Mouse (Mus musculus): ENCODE results near the gene Zfp523. TPM values are rescaled to one million over a fixed set of nuclear protein-coding genes. Genes with fewer than 3 reads are reported as not detected.
A peak's percentile ranks its signal among the peaks of the same experiment; 100 is the strongest.

Zfp523 gene
- 1 to 10 TPM; 4.2 to 5.1 TPM for polyA plus RNA-seq (2017; shearing (Covaris generic))

DNA sequence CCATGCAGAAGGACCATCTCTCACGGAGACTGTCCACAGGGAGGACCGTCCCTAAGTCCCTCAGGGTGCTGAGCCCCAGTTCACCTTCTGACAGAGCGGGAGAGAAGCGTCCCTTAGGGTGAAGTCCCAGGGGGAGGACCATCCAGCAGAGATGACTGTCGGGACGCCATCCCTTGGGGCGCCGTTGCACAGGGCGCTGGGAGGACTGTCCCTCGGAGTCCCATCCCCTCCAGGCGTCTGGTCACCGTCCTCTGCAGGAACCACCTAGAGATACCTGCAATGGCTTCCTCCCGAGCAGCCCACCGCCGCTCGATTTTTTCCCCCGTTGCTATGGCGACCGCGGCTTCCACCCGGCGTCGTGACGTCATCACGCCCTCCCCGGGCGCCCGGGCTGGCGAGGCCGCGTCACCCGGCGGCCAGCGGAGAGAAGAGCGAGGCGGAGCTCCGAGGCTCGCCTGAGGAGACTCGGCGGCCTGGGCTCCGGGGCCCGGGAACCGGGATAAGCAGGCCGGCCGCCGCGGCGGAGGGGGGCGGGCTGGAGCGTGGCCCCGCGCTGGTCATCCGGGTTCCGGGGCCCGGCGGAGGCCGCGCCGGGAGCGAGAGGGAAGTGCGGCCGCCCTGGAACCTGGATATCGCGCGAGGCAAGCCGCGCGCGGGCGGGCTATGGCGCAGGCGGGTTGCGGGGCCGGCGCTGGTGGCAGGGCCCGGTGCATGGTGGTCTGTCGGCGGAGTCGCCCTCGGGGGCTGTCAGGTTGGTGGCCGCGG is at the start of gene Zfp523:
TSS of gene Zfp523 (plus strand) at position 355 of the 765 bp plus-strand sequence.
- peak; percentile 85 for ATAC-seq

DNA sequence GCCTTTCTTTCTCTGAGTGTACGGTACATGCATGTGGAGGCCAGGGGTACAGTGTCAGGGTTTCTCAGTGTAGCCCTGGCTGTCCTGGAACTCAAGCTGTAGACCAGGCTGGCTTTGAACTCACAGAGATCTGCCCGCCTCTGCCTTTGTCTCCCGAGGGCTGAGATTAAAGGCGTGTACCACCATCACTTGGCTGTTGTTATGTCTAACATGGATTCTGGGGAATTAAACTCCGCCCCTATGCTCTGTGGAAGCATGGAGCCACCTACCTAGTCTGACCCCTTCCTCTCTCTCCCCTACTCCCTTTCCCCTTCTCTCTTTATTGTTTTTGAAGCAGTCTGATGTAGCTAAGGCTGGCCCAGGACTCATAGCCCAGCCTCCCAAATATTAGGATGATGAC is 47.1 kb upstream of the Zfp523 start:
- no peak for ATAC-seq

DNA sequence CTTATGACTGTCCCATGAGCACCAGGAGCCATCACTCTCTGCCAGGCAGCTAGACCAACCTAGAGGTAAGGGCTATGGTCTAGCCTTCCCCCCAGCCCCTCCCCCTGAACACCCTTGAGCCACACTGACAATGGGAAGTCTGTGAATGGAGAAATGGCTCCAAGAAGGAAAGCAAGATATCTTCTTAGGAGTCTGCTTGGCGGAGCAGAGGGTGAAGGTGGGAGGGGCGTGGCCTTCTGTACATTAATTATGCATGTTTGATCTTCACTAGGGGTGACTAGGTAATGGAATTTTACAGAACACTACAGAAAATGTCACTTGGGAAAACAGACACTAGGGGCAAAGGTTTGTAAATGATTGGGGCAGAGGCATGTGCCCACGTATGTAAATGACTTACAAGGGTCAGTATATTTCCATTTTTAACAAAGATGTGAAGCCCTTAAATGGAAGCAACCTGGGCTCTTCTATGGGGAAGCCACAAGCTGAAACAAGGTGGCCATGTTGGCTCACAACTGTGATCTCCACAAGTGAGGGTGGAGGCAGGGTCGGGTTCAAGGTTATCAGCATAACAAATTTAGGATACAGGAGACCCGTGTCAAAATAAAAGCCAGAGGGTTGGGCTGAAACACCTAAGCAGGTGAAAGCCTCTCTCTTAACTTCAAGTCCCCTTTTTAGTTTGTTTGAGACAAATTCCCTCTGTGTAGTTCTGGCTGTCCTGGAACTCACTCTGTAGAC is 46.4 kb upstream of the Zfp523 start:
- ATAC-seq, result no peak

DNA sequence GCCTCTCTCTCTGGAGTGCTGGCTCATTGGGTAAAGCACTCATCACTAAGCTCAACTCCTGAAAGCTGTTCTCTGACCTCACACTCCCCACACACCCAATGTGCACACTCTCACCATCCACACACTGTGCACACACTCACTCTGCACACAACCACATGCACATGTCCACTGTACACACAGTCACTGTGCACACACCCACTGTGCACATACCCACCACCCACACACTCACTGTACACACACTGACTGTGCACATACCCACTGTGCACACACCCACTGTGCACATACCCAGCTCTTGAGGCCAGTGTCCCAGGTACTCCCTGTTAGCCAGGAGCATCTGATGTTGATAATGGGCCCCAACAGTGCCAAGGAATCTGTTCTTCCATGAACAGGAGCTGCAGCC is 45.8 kb upstream of the Zfp523 start:
- no peak for ATAC-seq

DNA sequence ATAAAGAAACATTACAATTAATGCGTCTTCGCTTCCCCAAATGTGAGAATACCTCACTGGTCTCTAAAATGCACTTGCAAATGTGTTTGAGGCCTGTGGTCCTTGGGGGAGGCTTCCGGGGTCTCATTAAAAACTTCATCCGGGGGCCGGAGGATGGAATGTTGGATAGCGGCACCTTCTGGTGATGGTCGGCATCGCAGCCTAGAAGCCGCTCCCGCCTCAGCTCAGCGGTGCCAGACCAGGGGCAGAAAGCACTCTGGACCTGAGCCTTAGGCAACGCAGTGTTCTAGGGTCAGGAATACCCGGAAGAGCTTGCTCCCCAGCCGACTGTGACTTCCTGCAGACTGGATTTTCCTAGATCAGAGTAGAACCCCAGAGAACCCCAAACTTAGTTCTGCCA is 43.7 kb upstream of the Zfp523 start:
- no peak for ATAC-seq

DNA sequence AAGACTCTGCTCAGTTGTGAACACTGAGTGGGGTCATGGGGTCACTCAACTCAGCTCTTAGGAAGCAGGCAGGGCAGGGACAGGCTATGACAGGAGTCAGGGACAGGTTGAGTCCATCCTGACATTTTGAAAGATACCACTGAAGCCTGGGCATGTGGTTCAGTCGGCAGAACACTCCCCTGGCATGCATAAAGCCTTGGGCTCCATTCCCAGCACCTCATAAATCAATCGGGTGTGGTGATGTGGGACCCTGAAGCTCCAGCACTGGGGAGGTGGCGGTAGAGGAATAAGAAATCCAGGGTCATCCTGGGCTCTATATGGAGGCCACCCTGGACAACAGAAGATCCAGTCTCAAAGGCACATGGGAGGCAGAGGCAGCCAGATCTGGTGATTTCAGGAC is 41.4 kb upstream of the Zfp523 start:
- ATAC-seq, result no peak

DNA sequence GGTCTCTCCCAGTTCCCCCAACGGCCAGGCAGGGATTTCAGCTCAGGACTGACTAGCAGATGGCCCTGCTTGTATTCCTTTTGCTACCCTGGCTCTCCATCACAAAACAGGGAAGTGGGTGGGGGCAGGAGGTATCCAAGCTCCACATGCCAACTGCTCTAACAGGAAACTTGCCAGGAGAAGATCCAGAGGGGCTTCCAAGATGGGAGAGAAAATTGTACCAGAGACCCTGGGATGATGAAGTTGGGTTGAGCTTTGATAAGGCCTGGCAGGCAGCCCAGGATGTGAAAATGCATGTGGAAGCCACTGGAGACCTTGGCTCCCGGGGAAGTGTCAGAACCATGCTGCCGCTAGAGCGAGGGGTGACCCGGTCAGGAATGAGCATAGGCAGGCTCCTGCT is 40.7 kb upstream of the Zfp523 start:
- no peak for ATAC-seq

DNA sequence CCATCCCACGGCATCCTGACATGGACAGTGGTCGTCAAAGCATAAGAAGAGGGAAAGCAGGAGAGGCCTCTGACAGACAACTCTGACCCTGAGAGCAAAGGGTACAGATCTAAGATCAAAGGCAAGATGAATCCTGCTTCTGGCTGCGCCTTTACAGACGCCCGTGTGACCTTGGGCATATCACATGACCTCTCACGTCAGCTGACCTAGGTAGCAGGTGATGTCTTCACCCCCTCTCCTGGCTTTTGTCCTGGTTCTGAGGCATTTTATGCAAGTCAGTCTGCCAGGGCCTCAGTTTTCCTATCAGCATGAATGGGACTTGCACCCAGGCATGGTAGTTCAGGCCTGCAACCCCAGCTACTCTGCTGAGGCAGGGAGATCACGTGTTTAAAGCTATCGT is 38.9 kb upstream of the Zfp523 start:
- ATAC-seq, result no peak

DNA sequence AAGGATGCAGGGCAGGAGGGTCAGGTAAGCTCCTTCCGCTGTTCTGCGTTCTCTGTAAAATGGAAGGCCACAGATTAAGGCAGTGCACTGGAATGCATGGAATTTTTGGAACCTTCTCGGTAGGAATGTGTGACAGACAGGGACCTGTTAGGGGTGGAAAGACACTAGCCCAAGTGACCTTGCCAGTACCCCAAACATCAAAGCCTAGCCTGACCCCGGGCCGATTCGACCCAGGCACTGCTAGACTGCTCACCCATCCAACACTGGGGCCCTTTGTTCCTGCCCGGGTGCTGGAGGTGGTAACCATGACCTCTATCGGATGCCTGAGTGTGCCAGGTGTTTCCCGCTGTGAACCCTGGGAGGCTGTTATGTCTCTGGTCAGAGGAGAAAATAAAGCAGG is 38.2 kb upstream of the Zfp523 start:
- ATAC-seq, result no peak

DNA sequence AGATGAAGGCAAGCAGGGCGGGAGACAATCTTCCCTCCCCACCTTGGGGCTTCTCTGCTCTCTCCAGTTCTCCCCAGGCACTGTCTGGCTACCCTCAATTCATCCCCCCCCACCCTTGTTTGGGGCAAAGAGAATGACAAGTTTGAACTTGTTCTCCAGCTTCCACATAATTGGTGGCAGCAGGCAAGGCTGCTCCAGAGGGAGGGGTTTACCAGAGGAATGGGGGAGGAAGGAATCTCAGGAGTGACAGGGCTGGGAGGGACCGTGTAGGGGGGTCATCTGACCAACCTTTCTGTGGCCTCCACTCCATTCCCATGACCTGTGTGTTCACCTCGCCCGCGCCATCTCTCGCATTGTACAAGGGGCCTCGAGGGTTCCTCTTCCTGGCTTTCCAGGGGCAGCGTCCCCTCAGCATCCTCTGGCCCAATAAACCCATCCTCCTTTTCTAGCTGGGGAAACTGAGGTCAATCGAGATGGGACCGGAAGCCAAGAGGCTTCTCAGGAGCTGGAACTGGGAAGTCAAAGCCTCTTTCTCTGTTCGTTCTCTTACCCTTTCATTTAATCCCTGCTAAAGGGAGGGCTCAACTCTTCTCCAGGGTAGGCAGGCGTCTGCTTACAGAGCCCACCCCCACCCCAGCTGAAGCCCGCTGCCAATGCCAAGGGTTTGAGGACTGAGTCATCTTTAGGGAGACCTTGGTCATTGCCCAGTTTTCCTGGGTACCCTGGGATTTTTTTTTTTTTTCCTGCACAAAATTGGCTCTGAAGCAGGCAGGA is 36.3 kb upstream of the Zfp523 start:
- no peak for ATAC-seq

DNA sequence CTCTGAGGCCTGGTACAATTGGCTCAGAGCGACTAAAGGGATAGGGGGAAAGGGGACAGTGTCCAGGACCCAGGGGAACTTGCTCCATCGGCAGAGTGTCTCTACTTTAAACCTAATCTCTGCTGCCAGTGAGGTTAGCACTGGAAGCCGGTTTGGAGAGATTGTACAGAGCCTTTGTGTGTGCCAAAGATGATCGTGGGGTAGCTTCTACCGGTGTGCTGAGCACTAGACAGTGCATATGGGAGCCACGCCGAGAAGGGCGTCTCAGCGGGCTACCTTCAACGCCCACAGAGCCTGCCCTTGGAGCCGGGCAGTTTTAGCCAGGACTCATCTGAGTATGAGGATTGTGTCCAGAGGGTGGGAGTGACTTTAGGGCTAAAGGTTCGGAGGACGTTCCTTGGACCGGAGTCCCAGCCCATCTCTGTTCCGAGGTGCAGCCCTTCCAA is 35.7 kb upstream of the Zfp523 start:
- no peak for ATAC-seq

DNA sequence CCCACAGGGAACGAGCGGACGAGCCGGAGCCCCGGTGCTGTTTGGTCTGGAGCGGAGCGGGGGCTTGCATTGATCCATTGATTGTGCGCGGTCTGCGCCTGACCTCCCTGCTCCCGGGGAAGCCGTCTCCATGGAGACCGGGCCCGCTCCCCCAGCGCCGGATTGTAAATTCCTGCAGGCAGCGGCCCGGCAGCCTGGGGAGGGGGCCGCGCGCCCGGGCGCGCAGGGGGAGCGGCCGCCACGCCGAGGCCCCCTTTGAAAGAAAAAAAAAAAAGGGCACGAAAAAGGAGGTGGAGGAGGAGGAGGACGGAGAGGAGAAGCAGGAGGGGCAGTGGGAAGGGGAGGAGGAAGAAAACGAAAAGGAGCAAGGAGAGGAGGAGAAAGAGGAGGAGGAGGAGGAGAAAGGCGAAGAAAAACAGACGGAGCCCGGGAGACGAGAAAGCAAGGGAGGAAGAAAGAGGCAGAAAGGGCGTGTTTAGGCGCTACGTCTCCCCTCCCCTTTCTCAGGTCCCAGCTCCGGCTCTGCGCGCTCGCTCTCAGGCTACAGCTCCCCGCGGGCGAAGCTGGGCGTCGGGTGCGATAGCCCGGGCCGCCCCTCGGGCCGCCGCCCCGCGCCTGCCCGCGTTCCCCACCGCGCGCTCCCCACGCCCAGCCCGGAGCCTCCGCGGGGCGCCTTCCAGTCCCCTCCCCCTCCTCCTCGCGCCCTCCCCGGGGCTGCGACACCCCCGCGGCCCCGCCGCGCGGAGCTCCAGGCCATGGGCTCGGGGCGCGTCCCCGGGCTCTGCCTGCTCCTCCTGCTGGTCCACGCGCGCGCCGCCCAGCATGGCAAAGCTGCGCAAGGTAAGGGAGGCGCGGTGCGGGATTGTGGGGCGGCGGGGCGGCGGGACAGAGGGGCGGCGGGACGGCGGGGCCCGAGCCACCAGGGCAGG is 34.9 kb upstream of the Zfp523 start, which contains the start of gene Scube3:
TSS of gene Scube3 (plus strand) at position 371 of the 929 bp plus-strand sequence.
- ATAC-seq, result no peak

DNA sequence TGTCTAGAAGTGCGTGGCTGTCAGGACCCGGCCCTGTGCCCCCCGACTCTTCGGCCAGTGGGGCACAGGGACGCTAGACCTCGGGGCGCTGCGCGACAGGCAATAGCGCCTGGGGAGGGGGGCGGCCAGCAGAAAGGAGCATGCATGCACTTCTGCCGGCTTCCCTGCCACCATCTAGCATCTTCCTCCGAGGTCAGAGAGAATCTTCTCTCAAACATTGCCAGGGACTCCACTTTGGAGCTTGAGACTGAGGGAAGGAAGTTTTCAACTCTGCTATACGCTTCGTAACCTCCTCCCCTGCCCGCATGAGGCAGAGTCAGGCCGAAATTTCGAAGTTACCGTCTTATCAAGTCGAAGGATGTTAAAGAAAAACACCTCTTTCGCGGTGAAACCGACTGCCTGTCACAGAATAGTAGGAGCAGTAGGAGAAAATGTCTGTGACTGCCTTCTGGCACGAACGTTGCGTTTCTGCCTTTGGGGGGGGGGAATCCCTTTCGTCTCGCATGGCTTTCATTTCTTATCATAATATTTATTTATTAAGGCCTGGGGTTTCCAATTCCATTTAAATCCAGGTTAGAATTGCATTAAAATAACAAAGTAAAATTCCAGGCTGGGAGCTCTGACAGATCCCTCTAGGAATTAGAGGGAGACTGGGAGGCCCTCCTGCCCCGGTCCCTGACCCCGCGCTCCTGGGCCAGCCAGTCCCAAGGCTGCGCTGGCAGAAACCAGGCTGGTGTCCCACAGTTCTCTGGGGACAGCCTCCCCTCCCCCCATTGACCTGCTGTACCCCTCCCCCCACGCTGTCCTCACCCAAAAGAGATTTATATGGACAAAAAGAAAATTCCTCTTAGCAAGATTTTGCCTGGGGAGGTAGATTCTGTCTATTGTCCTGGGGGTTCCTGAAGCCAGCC is 34.0 kb upstream of the Zfp523 start:
- no peak for ATAC-seq

DNA sequence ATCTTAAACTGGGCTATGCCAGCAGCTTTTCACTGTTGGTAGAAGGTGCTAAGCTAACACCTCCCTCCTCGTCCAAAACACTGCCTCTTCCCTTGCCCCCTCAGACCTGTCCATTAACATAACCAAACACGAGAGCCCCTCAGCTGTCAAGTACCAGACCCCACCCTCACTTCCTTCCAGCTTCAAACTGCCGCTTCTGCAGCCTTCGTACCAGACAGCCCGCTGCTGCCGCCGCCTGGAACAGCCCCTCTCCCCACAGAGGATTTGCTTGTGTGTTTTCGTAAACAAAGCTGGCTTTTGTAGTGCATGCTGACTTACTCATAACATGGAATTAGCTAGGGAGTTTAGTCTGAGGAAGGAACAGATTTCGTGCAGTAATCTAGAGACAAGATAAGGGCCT is 33.2 kb upstream of the Zfp523 start:
- ATAC-seq, result no peak

DNA sequence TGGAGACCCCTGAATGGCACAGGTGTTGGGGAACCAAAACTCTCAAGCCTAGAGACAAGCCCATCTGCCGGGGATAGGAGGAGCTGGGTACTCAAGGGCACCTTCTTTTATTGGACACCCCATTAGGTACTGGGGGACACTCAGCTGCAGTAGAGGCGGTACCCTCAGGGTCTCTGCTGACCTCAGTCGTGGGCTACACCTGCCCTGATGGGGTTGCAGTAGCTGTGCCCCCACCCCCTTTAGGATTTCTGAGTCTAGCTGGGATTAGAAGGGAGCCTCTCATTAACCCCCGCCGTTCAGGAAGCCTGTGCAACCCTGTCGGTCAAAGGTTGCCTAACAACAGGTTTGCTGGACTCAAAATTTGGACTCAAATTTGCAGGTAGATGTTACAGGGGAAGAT is 32.7 kb upstream of the Zfp523 start:
- ATAC-seq, result no peak

DNA sequence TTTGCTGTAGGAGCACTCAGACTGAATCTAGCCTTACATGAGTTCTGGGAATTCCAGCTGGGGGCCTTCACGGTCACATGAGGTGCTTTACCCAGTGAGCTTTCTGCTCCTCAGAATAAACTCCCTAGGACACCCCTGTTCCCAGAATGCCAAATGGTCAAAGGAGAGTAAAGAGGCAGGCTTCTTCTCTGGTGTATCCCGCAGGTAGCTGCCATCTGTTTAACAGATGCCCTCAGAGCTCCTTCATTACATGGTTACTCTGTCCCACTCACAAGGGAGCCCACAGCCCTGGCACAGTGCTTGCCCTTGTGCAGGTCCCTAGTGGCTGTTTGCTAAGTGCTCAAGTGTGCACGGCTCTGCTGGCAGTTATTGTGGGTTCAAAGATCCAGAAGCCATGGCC is 28.6 kb upstream of the Zfp523 start:
- ATAC-seq, result no peak

DNA sequence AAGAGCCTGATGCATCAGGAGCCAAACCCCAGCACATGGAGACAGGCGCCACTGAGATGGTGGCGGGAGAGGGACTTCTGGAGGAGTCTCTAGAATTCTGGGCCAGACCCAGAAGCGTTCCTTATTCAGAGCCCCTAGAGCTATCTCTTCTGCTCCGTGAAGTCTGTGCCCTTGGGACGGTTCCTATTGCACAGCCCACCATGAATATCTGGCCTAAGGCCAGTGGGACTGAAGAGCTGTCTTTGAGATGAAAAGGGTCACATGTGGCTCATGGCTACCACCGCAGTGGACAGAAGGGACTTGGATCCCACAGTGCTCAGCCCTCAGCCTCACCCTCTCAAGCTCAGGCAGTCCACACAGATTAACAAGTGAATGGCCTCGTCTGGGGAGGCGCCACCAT is 27.2 kb upstream of the Zfp523 start:
- no peak for ATAC-seq

DNA sequence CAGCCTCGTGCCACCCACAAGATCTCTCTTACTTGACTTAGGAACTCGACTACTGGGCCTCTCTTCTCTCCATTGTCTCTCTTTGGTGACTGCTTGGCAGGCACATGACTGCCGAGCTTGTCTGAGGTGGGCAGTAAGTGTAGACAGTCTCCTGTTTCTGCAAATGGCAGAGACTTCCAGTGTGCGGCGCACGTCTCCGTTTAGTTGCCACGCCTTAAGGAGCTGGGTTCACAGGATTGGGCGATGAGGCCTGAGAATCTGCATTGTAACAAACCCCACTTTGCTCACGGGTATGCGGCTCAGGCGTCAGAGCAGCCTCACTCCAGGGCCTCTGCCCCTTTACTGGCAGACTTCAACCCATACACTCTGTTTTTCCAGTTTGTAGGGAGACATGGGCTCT is 26.5 kb upstream of the Zfp523 start:
- ATAC-seq, result no peak

DNA sequence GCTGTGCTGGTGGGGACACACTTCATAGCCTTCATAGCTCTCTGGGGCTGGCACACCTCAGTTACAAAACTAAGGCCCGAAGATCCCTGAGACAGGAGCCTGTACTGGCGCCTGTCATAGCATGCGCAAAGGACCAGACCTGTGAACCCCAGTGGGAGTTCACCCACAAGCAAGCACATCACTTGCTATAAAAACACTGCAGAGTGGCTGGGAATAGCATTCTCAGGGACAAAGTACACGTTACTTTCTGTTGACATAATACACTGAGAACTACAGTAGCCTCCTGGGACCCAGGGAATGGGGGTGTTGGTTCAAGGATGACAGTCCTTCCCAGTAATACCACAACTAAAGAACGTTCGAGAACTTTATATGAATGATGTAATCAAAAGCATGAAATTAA is 23.8 kb upstream of the Zfp523 start:
- ATAC-seq, result no peak

DNA sequence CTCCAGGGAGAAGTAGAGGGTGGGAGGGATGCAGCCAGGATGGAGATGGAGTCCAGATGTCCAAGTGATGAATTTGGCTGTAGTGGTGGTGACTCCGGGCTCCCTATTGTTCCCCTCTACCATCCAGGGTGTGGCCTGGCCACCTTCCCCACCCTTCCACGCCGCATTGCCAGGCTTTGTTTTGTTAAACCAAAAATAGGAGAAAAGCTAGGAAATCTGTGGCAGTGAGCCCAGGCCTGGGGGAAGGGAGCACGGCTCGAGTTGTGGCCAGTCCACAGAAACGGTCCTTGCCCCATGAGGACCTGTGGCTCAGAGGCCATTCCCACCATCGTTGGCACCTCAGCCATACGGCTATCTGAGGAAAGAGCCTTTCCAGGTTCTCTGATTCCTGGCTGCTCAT is 22.0 kb upstream of the Zfp523 start:
- ATAC-seq, result no peak

DNA sequence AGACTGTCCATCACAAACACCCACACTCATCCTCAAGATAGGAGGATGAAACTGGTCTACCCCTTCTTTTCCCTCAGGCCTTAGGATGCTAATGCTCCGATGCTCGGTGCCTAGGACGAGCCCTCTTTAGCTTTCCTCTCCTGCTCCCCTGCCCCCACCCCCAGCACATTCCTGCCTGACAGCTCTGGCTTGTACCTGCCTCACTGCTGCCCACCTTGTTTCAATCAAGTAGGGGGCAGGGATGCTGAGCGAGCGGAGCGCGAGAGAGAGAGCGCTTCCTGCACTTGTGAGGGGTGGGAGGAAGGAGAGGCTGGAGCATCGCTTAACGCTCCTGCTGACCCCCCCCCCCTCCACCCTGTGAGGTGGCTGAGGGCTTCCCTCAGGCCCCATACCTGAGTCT is 16.6 kb upstream of the Zfp523 start:
- ATAC-seq, result no peak
